Mouse (Mus musculus) midbrain, embryonic 11.5 days (tissue): ENCODE measurements around the gene Eif4a1. TPM values are rescaled to one million over a fixed set of nuclear protein-coding genes. Genes with fewer than 3 reads are reported as not detected.

Source experiments
- ATAC-seq: fragments of 200-750 bp; cut with Nextera tagmentation; 2 replicates; pipeline ENCODE4 v1.8.0; 2017; ENCODE audit warnings: moderate TSS enrichment, moderate library complexity; ENCODE audit not compliant: low FRiP score
- DNase-seq: peaks from one replicate; pipeline ENCODE4 v3.0.0; 2015; ENCODE audit warnings: low spot score; ENCODE audit errors: missing footprints
- H3K27ac ChIP-seq: fragments of 300-500 bp; sonication (generic); 2 replicates; pipeline ENCODE4 v1.5.1; 2014; ENCODE audit warnings: low read depth, low read length
- H3K27me3 ChIP-seq: fragments of 300-500 bp; sonication (generic); 2 replicates; pipeline ENCODE4 v1.6.1; 2014; ENCODE audit warnings: mild to moderate bottlenecking, low read length, moderate library complexity, mixed read lengths; ENCODE audit not compliant: control insufficient read depth, insufficient read depth
- H3K36me3 ChIP-seq: fragments of 300-500 bp; sonication (generic); 2 replicates; pipeline ENCODE4 v1.6.1; 2014; ENCODE audit warnings: mild to moderate bottlenecking, low read length, moderate library complexity, mixed read lengths; ENCODE audit not compliant: control insufficient read depth, insufficient read depth
- H3K4me1 ChIP-seq: fragments of 300-500 bp; sonication (generic); 2 replicates; pipeline ENCODE4 v1.6.1; 2014; ENCODE audit warnings: low read length; ENCODE audit not compliant: control insufficient read depth, insufficient read depth
- H3K4me2 ChIP-seq: fragments of 300-500 bp; sonication (generic); 2 replicates; pipeline ENCODE4 v1.6.1; 2014; ENCODE audit warnings: mild to moderate bottlenecking, moderate library complexity
- H3K4me3 ChIP-seq: fragments of 300-500 bp; sonication (generic); 2 replicates; pipeline ENCODE4 v1.5.1; 2014; ENCODE audit warnings: low read depth, low read length
- H3K9ac ChIP-seq: fragments of 300-500 bp; sonication (generic); 2 replicates; pipeline ENCODE4 v1.6.1; 2014; ENCODE audit warnings: low read length
- H3K9me3 ChIP-seq: fragments of 300-500 bp; sonication (generic); 2 replicates; pipeline ENCODE4 v1.6.1; 2016; ENCODE audit warnings: low read length; ENCODE audit not compliant: control insufficient read depth
- WGBS: fragments of 180-500 bp; shearing (Covaris S2); extraction: QIAGEN DNeasy Blood & Tissue Kit; methylation state at CpG from one replicate; pipeline ENCODE4 v1.1.7; 2014; 5-methylcytosine and 5-hydroxymethylcytosine counted together
- polyA plus RNA-seq: library from polyadenylated mRNA; unstranded; fragments of >200 nt; fragmentation: Nextera tagmentation; extraction: Ambion mirVana; gene quantifications from 2 replicates; pipeline ENCODE4 v1.2.1, GENCODE M21; 2014

The Eif4a1 gene
- polyA plus RNA-seq, 1 experiment from 2014 or later: 877 TPM

- no peaks in the 10 kb centered on the region for H3K9me3 ChIP-seq
- WGBS: 29% methylated on average over 12 of the region's 12 CpGs
- H3K27ac ChIP-seq: no peak overlapping the region
- peak; percentile 41; the same call in 1 of the 2 replicates for ATAC-seq
- DNase-seq: peak; percentile 98
- H3K4me2 ChIP-seq: peak overlapping the region; percentile 25; the same call in 1 of the 2 replicates
- peak overlapping the region; percentile 50 for H3K9ac ChIP-seq
- no peak overlapping the region for H3K4me3 ChIP-seq
- H3K36me3 ChIP-seq: peaks cover 6% of the 10 kb centered on the region; the same call in 1 of the 2 replicates
- peaks cover 16% of the 10 kb centered on the region for H3K4me1 ChIP-seq
- H3K27me3 ChIP-seq: no peaks in the 10 kb centered on the region
These were observed 10.8 kb upstream of the Eif4a1 start for GRCm38 (mm10) chr11:69682840-69683533.

GRCm38 (mm10) chr11:69682209-69682839 lies 10.1 kb upstream of the Eif4a1 start:
- Histone ChIP-seq H3K36me3 (peaks cover 6% of the 10 kb centered on the region; the same call in 1 of the 2 replicates), H3K4me2 (peak overlapping the region; percentile 93), H3K9me3 (no peaks in the 10 kb centered on the region), H3K4me3 (peak overlapping the region; percentile 84), H3K27ac (peak overlapping the region; percentile 77), H3K9ac (peak overlapping the region; percentile 88), H3K4me1 (peaks cover 16% of the 10 kb centered on the region), H3K27me3 (no peaks in the 10 kb centered on the region)
- peak; percentile 97 for DNase-seq
- ATAC-seq: peak; percentile 35
- 30% methylated on average over 24 of the region's 24 CpGs for WGBS

- ATAC-seq (peak; percentile 95), DNase-seq (peak; percentile 100)
- no peaks in the 10 kb centered on the region for H3K27me3 ChIP-seq
- peak within 1 kb of the TSS; percentile 77 for H3K27ac ChIP-seq
- H3K4me2 ChIP-seq: peak within 1 kb of the TSS; percentile 93
- 1% methylated on average over 78 of the region's 80 CpGs for WGBS
- H3K4me3 ChIP-seq: peak within 1 kb of the TSS; percentile 84
- peaks cover 9% of the 10 kb centered on the region for H3K36me3 ChIP-seq
- H3K9ac ChIP-seq: peak within 1 kb of the TSS; percentile 88
- H3K4me1 ChIP-seq: peaks cover 16% of the 10 kb centered on the region
- no peaks in the 10 kb centered on the region for H3K9me3 ChIP-seq
These were observed 9.3 kb upstream of the Eif4a1 start, which contains the start of gene Senp3 for GRCm38 (mm10) chr11:69681314-69682208. TSS of gene Senp3 (minus strand) at chr11:69682084.

- Histone ChIP-seq H3K27ac (no peak overlapping the region), H3K36me3 (peaks cover 13% of the 10 kb centered on the region), H3K9ac (no peak overlapping the region), H3K4me3 (peak overlapping the region; percentile 84; the same call in 1 of the 2 replicates), H3K4me1 (peaks cover 14% of the 10 kb centered on the region), H3K27me3 (no peaks in the 10 kb centered on the region), H3K9me3 (no peaks in the 10 kb centered on the region), H3K4me2 (peak overlapping the region; percentile 93)
- peak; percentile 80 for DNase-seq
- WGBS: 92% methylated on average over 30 of the region's 30 CpGs
- ATAC-seq: no peak
These were observed 8.1 kb upstream of the Eif4a1 start for GRCm38 (mm10) chr11:69680136-69680855.

- DNase-seq (no peak), ATAC-seq (no peak)
- Histone ChIP-seq H3K36me3 (peaks cover 14% of the 10 kb centered on the region), H3K27me3 (no peaks in the 10 kb centered on the region), H3K27ac (no peak overlapping the region), H3K4me2 (no peak overlapping the region), H3K4me3 (no peak overlapping the region), H3K9ac (no peak overlapping the region), H3K9me3 (no peaks in the 10 kb centered on the region), H3K4me1 (peaks cover 14% of the 10 kb centered on the region)
- 100% methylated on average over 2 of the region's 2 CpGs for WGBS
These were observed 6.9 kb upstream of the Eif4a1 start for GRCm38 (mm10) chr11:69679144-69679543.

GRCm38 (mm10) chr11:69671726-69672124 lies 498 bp downstream of the Eif4a1 start:
- Histone ChIP-seq H3K9me3 (no peaks in the 10 kb centered on the region), H3K9ac (peak overlapping the region; percentile 100), H3K4me3 (peak overlapping the region; percentile 100), H3K27ac (peak overlapping the region; percentile 91), H3K4me2 (peak overlapping the region; percentile 94), H3K27me3 (no peaks in the 10 kb centered on the region), H3K36me3 (peaks cover 34% of the 10 kb centered on the region), H3K4me1 (peaks cover 21% of the 10 kb centered on the region)
- WGBS: under 1% methylated on average over 43 of the region's 43 CpGs
- no peak for DNase-seq
- peak; percentile 36 for ATAC-seq

GRCm38 (mm10) chr11:69670786-69671725 lies 1.2 kb downstream of the Eif4a1 start:
- no peaks in the 10 kb centered on the region for H3K27me3 ChIP-seq
- peaks cover 30% of the 10 kb centered on the region for H3K36me3 ChIP-seq
- peak overlapping the region; percentile 91 for H3K27ac ChIP-seq
- no peaks in the 10 kb centered on the region for H3K9me3 ChIP-seq
- H3K4me2 ChIP-seq: peak overlapping the region; percentile 94
- DNase-seq: peak; percentile 99
- peak overlapping the region; percentile 100 for H3K9ac ChIP-seq
- peaks cover 21% of the 10 kb centered on the region for H3K4me1 ChIP-seq
- WGBS: 2% methylated on average over 53 of the region's 61 CpGs
- H3K4me3 ChIP-seq: peak overlapping the region; percentile 100
- ATAC-seq: peak; percentile 66
